Mouse (Mus musculus): ENCODE measurements around the gene Foxd2.

The Foxd2 gene

GRCm38 (mm10) chr4:114912705-114913593 is 4.3 kb upstream of the Foxd2 start:
- in situ Hi-C loops (cut with MboI, MseI): no loop called here

GRCm38 (mm10) chr4:114909602-114910484 is 1.2 kb upstream of the Foxd2 start:
- in situ Hi-C loops (cut with MboI, MseI): no loop called here

GRCm38 (mm10) chr4:114907951-114908828 is 483 bp downstream of the Foxd2 start:
- in situ Hi-C loops (cut with MboI, MseI): no loop called here

- in situ Hi-C loops (cut with MboI, MseI): no loop called here
These were observed 1.4 kb downstream of the Foxd2 start for GRCm38 (mm10) chr4:114907056-114907917.

- in situ Hi-C loops (cut with MboI, MseI): no loop called here
These were observed 2.5 kb downstream of the Foxd2 start for GRCm38 (mm10) chr4:114905969-114906680.

GRCm38 (mm10) chr4:114905501-114905900 is 3.2 kb downstream of the Foxd2 start:
- in situ Hi-C loops (cut with MboI, MseI): no loop called here

- in situ Hi-C loops (cut with MboI, MseI): no loop called here
These were observed 5.3 kb downstream of the Foxd2 start for GRCm38 (mm10) chr4:114903422-114903782.

GRCm38 (mm10) chr4:114902641-114903421 is 5.8 kb downstream of the Foxd2 start:
- in situ Hi-C loops (cut with MboI, MseI): no loop called here

GRCm38 (mm10) chr4:114901643-114902351 is 6.9 kb downstream of the Foxd2 start:
- in situ Hi-C loops (cut with MboI, MseI): no loop called here

- in situ Hi-C loops (cut with MboI, MseI): no loop called here
These were observed 7.6 kb downstream of the Foxd2 start for GRCm38 (mm10) chr4:114900866-114901642.

- in situ Hi-C loops (cut with MboI, MseI): no loop called here
These were observed 8.8 kb downstream of the Foxd2 start for GRCm38 (mm10) chr4:114899885-114900284.

- in situ Hi-C loops (cut with MboI, MseI): no loop called here
These were observed 10.8 kb downstream of the Foxd2 start for GRCm38 (mm10) chr4:114897853-114898252.

- in situ Hi-C loops (cut with MboI, MseI): no loop called here
These were observed 26.4 kb downstream of the Foxd2 start for GRCm38 (mm10) chr4:114882232-114882631.

GRCm38 (mm10) chr4:114876441-114876972 is 32.2 kb downstream of the Foxd2 start:
- in situ Hi-C loops (cut with MboI, MseI): no loop called here

GRCm38 (mm10) chr4:114869765-114870490 is 38.7 kb downstream of the Foxd2 start:
- in situ Hi-C loops (cut with MboI, MseI): no loop called here

- in situ Hi-C loops (cut with MboI, MseI): no loop called here
These were observed 45.5 kb downstream of the Foxd2 start for GRCm38 (mm10) chr4:114863166-114863565.

- in situ Hi-C loops (cut with MboI, MseI): no loop called here
These were observed 50.2 kb downstream of the Foxd2 start for GRCm38 (mm10) chr4:114858426-114858825.

Data from regulatory T cell (primary cell).